Mouse (Mus musculus): ENCODE results near the gene Coro1c.

Coro1c gene

GRCm38 (mm10) chr5:113908592-113909441 is at the start of gene Coro1c:
Gene Coro1c, minus strand, starts transcription at chr5:113908758.
- DNase-seq (ENCODE audit: low read depth, low spot score): peak; percentile 99

GRCm38 (mm10) chr5:113956510-113956909 is 48.0 kb upstream of the Coro1c start:
- DNase-seq (ENCODE audit: low read depth, low spot score): peak; percentile 92

GRCm38 (mm10) chr5:113955691-113956090 is 47.1 kb upstream of the Coro1c start:
- DNase-seq (ENCODE audit: low read depth, low spot score): no peak

- DNase-seq (ENCODE audit: low read depth, low spot score): no peak
These were observed 46.7 kb upstream of the Coro1c start for GRCm38 (mm10) chr5:113955281-113955680.

- peak; percentile 84 for DNase-seq (ENCODE audit: low read depth, low spot score)
These were observed 45.9 kb upstream of the Coro1c start for GRCm38 (mm10) chr5:113954421-113954820.

GRCm38 (mm10) chr5:113952519-113952918 is 44.0 kb upstream of the Coro1c start:
- no peak for DNase-seq (ENCODE audit: low read depth, low spot score)

- DNase-seq (ENCODE audit: low read depth, low spot score): no peak
These were observed 43.1 kb upstream of the Coro1c start for GRCm38 (mm10) chr5:113951693-113952071.

GRCm38 (mm10) chr5:113950786-113951692 is 42.5 kb upstream of the Coro1c start:
- DNase-seq (ENCODE audit: low read depth, low spot score): no peak

GRCm38 (mm10) chr5:113950133-113950532 is 41.6 kb upstream of the Coro1c start:
- DNase-seq (ENCODE audit: low read depth, low spot score): no peak

GRCm38 (mm10) chr5:113947280-113947679 is 38.7 kb upstream of the Coro1c start:
- DNase-seq (ENCODE audit: low read depth, low spot score): no peak

- no peak for DNase-seq (ENCODE audit: low read depth, low spot score)
These were observed 36.6 kb upstream of the Coro1c start for GRCm38 (mm10) chr5:113945126-113945525.

- DNase-seq (ENCODE audit: low read depth, low spot score): no peak
These were observed 34.8 kb upstream of the Coro1c start for GRCm38 (mm10) chr5:113943328-113943727.

GRCm38 (mm10) chr5:113942580-113942979 is 34.0 kb upstream of the Coro1c start:
- DNase-seq (ENCODE audit: low read depth, low spot score): peak; percentile 63

GRCm38 (mm10) chr5:113939263-113939900 is 30.8 kb upstream of the Coro1c start:
- DNase-seq (ENCODE audit: low read depth, low spot score): no peak

- no peak for DNase-seq (ENCODE audit: low read depth, low spot score)
These were observed 29.1 kb upstream of the Coro1c start for GRCm38 (mm10) chr5:113937650-113938049.

GRCm38 (mm10) chr5:113933889-113934288 is 25.3 kb upstream of the Coro1c start:
- DNase-seq (ENCODE audit: low read depth, low spot score): no peak

GRCm38 (mm10) chr5:113933480-113933879 is 24.9 kb upstream of the Coro1c start:
- peak; percentile 28 for DNase-seq (ENCODE audit: low read depth, low spot score)

GRCm38 (mm10) chr5:113932310-113932709 is 23.8 kb upstream of the Coro1c start:
- no peak for DNase-seq (ENCODE audit: low read depth, low spot score)

GRCm38 (mm10) chr5:113930648-113931609 is 22.4 kb upstream of the Coro1c start:
- DNase-seq (ENCODE audit: low read depth, low spot score): peak; percentile 56

- DNase-seq (ENCODE audit: low read depth, low spot score): no peak
These were observed 21.5 kb upstream of the Coro1c start for GRCm38 (mm10) chr5:113929950-113930647.

Data from CD4-positive, CD25-positive, alpha-beta regulatory T cell, adult 2 months (primary cell).